Mouse (Mus musculus): ENCODE data around the gene Erich3.

Erich3 gene

DNA sequence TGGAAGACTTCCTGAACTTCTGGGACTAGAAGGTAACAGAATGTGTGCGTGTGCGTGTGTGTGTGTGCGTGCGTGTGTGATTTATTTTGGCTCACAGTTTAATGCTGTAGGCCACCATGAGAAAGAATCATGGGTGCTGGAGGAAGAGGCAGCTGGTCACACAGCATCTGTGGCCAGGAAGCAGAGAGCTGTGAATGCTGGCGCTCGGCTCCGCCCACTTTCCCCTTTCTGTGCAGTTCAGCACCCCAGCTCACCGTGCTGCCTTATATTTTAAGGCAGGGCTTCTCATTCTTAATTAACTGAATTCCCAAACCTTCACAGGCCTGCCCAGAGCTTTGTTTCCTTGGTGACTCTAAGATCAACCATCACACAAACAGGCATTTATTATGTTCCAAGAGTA lies 9.7 kb downstream of the Erich3 start:
- peak; percentile 35 for DNase-seq (ENCODE audit: low read depth, low spot score)

DNA sequence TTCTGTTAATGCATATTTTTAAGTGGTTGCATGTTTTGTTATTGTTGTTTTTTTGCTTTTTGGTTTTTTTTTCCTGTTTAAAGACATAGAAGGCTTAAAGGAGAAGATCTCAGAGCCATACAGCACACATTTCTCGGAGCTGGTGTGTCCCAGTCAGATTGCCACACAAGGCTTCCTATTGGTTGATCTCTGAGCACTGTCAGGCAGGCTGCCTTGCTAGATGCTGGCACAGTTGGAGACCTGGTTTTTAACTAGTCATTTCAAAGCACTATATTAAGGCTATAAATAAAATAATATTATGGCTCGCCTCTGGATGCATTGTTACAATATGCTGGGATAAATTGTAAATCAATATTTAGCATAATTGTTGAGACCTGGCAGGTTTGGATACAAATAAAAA lies 18.9 kb downstream of the Erich3 start:
- no peak for DNase-seq (ENCODE audit: low read depth, low spot score)

DNA sequence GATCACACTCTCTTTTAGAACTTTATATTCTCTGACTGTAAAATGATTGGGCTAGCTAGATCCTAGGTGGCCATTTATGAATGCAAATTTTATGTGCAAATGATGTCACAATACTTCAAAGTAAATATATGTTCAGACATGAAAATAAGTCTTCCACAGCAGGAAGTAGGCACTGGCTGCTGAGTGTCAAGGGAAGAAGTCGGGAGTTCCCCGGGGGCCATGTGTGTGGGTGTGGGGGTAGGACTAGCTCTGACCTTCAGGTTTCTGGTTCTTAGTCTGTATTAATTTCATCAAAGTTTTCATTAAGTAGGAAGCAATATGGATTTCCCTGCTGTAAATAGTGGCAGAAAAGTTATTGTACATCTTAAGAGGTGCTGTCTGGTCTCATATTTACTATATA lies 20.0 kb downstream of the Erich3 start:
- no peak for DNase-seq (ENCODE audit: low read depth, low spot score)

DNA sequence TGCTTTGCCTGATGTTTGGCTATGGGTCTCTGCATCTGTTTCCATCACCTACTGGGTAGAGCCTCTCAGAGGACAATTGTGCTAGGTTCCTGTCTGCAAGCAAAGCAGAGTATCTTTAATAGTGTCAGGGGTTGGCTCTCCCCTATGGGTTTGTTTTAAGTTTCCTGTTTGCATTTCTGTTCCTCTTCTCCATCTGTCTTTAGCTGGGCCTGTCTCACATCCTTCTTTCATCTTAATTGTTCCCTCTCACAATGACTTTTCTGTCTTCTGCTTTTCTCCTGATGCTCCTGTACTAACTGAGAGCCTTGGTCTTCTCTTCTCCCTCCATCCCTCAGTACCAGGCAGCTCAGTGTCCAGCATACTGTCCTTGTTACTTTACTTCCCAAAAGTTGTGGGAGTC lies 26.6 kb downstream of the Erich3 start:
- no peak for DNase-seq (ENCODE audit: low read depth, low spot score)

DNA sequence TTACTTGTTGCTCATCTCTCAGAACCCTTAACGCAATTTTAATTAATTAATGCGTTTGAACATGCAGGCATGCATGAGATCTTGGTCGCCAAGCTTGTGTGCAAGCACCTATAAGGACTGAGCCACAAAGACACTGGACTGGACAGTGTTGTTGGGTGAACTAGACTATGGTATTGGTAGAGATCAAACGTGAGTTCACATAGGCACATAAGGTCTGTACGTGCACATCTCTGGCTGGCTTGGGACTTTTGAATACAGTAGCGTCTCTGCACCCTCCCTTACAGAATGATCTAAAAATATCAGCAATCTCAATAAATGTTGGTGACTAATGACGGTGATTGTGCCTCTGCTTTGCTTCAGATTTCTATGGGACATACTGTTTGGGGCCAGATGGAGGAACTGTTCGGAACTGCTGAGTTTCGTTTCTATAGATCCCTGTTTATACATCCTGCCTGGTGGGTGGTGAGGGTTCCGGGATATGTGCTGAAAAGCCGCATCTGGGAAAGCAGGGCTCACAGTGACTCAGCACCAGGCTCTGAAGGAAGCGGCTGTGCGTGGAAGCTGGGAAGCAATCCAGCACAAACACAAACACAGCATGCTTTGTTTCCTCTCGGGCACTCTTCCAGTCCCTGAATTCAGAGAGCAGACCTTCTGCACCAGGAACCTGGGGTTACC lies 28.4 kb downstream of the Erich3 start:
- DNase-seq (ENCODE audit: low read depth, low spot score), result peak; percentile 60

DNA sequence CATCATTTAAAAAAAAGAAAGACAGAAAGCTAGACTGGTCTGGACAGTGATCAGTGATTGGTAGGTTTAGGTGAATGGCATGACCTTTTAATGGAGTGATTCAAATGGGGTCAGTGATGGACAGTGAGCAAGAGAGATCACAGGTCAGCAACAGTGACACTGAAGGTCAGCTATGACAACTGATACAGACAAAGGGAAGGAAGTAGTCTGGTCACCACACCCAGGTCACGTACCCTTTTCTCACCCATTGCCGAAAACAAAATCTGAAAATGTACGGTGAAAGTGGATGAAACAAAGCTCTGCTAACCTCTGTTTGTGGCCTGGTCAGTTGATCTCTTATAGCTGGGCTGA lies 28.9 kb downstream of the Erich3 start:
- no peak for DNase-seq (ENCODE audit: low read depth, low spot score)

DNA sequence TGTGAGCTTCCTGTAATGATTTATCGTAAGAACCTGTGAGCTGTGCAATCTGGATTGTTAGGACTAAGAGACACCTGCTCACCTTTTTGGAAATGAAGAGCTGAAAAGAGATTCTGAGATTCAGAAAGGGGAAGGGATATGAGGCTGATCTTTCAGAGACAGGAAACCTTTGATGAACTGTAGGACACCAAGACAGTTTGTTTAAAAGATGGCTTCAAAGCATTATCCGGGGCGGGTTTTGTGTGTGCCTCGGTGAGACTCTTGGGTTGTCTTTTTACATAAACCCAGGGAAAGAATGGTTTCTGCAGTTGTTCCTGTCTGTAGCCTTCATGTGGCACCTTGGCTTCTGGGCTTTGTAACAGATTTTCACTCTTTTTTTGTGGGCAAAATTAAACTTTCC lies 30.2 kb downstream of the Erich3 start:
- DNase-seq (ENCODE audit: low read depth, low spot score), result no peak

DNA sequence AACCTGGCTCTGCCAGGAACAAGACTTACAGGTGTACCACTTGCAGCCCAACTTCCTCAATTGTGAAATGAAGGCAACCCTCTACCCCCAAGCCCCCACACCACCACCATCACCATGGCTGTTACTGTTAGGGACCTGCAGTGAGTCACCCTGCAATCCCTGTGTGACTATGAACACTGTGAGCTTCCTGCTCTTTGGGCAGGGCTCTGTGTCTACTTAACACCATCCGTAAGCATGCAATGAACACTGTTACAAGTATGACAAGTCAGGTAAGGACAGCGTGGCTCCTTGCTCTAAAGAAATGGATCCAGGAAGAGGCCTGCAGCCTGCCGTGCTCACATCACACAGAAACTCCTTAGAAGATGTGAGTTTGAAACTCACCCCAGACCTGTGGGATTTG lies 33.0 kb downstream of the Erich3 start:
- DNase-seq (ENCODE audit: low read depth, low spot score), result no peak

DNA sequence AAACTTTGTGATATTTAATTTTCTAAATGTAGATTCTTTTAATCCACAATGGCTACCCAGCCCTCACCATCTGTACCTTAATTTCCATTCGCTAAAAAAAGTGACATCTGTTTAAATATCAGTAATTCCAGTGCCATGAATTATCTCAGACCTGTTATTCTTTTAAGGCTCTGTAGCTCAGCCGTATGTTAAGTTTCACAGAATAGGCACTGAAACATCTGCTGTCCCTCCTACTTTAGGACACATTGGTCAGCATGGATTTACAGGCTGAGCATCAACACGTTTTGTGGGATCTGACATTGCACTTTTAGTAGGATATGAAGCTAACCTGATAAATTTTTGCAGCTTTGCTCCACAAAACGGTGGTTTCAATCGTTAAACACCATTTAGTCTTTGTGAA lies 35.2 kb downstream of the Erich3 start:
- DNase-seq (ENCODE audit: low read depth, low spot score), result no peak

DNA sequence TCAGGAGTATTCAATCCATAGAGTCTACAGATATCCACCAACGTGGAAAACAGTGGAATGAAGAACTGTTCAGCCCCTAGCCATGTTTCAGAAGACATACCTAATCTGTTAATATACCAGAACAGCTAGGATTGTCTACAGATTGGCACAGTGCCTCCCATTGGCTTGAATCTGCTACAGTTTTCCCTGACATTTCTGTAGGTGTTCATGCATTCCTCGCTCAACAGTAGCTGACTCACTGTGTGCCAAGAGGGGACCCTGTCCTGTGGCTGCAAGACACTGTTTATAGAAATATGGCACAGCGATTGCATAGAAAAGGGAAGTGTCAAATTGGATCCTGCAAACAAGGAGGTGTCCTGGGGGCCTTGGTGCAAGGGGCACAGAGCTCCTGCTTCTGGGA lies 36.6 kb downstream of the Erich3 start:
- no peak for DNase-seq (ENCODE audit: low read depth, low spot score)

DNA sequence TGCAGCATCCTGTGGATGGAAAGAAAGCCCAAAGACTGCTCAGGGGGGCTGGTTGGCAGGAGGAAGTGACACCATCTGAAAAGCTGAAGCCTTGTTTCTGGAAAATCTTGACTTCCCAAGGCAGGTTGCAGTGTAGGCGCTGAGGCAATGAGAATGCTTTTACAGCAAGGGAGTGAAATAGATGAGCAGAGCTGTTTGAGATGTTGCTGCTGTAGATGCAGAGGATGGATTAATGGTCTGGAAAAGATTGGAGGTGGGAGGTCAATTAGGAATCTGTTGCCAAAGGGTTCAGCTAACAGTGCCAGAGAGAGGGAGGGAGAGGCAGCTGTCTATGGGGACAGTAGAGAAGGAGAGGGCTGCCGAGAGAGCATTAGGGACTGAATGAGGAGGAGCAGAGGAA lies 37.1 kb downstream of the Erich3 start:
- no peak for DNase-seq (ENCODE audit: low read depth, low spot score)

DNA sequence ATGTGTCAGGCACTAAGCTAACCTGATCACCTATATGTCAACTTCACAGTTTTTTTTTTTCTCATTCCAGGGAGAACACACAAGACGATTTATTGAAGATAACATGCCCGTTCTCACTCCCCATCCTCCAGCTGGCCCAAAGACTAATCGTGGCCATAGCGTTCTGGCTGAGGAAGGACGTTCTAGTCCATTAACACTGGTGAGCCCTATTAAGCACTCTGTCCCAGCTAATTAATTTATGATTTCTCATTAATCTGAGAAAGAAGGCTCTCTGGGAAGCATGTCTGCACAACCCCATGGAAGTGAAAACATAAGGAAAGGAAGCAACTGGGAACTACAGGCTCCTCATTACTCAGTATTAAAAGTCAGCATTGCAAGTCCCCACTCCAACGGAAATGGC lies 41.1 kb downstream of the Erich3 start:
- DNase-seq (ENCODE audit: low read depth, low spot score), result no peak

DNA sequence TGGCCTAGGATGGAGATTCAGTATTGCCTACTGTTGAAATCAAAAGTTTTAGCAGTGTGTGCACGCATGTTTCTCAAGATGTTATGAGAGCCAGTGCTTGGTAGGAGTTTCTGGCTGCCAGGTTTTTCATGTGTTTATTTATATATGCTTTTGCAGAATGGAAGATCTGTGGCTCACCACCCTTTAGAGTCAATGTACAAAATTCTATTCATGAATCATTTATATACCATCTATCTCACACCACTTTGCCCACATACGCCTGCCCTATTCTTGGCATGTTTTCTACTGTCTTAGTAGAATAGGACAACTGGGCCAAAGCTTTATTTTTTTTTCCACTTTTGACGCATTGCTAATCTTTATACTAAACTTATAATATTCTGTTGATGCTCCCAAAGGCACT lies 44.5 kb downstream of the Erich3 start:
- DNase-seq (ENCODE audit: low read depth, low spot score), result no peak

DNA sequence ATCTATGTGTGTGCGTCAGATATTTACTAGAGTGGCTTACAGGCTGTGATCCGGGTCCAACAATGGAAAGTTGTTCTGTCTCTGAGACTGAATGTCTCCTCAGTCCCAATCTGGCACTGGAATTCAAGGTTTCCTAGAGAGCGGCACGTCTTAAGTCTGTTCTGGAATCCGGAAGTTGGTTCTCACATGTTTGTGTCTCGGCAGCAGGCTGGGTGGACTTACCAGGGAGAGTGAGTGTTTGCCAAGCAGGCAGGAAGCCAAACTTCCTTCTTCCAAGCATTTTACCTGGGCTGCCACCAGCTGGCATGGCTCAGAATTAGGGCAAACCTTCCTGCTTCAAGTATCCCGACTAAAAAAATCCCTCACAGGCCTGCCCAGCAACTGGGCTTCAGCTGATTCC lies 59.5 kb downstream of the Erich3 start:
- DNase-seq (ENCODE audit: low read depth, low spot score), result no peak

DNA sequence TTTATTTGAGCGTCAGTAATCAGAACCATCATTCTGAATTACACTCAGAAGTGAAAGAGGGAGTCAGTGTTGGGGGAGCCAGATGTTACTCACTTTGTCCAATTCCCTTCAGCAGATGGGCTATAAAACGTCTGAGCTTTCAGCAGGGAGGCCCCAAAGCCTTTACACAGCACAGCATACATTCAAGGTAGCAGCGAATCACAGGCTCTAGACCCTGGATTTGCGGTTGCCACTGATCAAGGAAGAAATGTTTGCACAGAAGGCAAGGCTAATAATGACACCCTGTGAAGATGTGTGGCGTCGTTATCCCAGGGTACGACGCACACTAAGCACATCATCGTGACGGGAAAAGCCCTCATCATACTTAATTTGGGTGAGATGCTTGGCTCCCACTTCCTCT lies 67.8 kb downstream of the Erich3 start:
- DNase-seq (ENCODE audit: low read depth, low spot score), result no peak

DNA sequence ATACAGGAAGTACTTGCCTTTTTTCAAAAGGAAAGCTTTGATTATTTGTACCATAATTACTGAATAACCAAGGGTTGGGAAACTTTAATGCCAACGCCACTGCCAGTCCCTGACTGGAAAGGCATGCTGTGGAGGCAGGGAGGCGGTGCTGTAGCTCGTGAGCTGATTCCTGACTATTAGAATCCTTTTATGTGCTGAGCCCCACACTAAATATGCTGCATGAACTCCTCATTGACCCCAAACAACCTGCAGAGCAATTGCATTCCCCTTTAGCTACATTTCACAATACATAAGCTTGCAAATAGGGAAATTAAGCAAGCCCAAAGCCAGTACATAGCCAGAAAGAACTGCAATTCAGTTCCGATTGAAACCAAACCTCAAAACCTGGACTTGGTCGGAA lies 77.8 kb downstream of the Erich3 start:
- no peak for DNase-seq (ENCODE audit: low read depth, low spot score)

DNA sequence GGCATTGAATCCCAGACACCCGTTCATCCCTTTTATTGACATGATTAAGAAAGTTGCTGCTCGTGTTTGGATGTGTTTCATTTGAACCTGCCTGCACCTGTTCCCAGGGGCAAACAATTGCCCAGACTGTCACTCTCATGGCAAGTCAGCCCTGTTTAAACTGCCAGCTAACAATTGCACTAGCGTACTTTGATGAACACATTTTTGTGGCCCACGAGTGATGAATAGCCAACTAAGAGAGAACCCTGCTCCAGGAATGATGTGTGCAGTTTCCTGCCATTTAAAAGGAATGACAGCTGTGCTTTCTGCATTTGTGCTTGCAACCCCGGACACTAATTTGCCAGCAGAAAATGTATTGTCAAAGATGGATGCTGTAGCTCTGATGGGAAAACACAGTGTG lies 79.3 kb downstream of the Erich3 start:
- DNase-seq (ENCODE audit: low read depth, low spot score), result no peak

DNA sequence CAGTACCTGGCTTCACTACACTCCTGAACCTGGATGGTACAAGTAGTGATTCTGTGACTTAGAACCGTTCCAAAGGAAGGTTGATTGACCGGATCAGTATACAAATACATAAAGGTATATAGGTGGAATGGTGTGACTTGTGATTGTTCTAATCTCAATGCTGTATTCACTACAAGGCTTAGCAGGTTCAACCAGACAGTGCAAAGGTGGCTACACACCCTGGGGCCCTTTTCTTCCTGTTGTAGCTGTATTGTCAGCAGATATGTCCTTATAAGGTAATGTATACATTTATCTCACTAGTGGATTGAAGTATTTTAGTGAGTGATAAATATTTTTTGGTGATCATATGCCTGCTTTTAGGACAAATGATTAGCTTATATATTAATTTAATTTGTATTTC lies 80.7 kb downstream of the Erich3 start:
- DNase-seq (ENCODE audit: low read depth, low spot score), result no peak

DNA sequence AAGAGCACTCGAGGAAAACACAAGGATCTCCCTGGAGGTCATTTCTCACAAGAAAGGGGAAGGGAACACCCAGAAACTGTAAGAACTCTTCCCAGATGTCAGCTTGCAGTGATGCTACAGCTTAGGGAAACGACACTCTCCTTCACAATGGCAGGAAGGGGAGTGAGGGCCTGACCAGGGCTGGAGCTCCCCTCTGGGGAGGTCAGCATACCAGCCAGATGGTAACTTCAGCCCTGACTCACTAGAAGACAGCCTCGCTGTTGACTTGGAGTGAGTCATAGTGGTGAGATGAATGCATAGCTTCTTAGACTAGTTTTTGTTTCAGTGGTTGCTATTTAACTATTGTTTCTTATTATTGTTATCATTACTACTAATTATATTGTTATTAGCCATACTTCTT lies 90.8 kb downstream of the Erich3 start:
- DNase-seq (ENCODE audit: low read depth, low spot score), result no peak

DNA sequence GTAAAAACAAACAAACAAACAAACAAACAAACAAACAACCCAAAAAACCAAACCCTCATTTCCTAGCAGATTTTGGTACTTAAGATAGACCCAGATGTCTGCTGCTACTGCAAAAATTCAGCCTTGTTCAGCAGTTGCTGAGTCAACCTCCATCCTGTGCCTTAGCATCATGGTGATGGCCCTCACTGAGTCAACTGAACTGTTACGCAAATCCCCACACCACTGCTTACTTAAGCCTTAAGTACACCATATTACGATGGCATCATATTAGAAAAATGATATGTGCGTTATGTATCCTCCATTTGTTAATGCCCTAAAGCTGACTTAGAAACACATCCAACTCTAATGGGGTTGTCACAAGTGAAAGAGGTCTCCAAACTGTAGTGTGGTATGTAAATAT lies 91.6 kb downstream of the Erich3 start:
- DNase-seq (ENCODE audit: low read depth, low spot score), result no peak

DNA sequence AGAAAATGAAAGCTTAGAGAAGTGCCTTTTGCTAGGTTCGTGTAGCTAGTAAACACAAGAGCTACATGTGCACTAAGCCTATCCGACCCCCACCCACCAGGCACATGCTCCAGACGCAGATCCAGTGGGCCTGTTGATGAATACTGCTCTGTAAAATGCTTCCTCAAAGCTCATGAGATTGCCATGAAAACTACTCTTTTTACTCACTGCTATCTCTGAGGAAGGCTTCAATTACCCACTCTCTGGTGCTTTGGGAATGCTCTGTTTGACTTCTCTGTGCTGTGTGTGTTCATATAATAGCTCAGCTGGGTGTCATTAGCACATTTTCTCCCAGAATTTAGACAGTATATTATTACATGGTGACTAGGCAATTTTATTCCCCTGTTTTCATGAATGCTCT lies 94.4 kb downstream of the Erich3 start:
- DNase-seq (ENCODE audit: low read depth, low spot score), result no peak

DNA sequence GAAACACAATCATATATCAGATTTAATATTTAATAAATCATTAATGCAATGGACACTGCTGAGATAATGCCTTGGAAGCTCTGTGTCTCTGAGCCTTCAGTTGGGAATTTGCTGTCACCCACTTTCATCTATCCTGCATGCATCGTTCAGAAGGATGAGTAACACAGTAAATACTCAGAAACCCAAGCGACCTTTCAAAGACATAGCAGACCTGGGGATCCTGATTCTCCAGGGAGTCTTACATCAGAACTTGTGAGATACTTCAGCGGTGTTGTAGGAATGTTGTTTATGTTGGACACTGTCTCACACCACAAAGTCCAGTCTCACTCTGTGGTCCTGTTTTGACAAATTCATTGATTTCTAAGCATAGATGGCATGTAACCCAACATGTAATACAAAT lies 97.4 kb downstream of the Erich3 start:
- DNase-seq (ENCODE audit: low read depth, low spot score), result no peak

DNA sequence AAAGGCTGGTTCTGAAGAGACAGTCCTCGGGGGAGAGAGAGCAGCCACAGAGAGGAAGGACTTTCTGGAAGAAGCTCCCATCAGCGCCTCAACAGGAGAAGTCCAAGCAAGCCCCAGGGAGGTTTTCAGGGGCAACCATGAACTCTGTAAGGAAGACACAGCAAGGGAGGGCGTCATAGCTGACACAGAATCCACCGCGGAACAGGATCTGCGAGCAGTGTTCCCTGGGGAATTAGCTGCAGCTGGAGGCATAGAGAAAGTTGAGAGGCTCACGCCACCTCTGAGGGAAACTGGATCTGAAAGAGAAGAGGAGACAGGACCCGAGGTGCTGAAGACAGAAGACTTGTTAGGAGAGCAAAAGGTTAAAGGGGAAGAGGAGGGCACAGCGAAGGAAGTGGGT lies 99.7 kb downstream of the Erich3 start:
- DNase-seq (ENCODE audit: low read depth, low spot score), result no peak

DNA sequence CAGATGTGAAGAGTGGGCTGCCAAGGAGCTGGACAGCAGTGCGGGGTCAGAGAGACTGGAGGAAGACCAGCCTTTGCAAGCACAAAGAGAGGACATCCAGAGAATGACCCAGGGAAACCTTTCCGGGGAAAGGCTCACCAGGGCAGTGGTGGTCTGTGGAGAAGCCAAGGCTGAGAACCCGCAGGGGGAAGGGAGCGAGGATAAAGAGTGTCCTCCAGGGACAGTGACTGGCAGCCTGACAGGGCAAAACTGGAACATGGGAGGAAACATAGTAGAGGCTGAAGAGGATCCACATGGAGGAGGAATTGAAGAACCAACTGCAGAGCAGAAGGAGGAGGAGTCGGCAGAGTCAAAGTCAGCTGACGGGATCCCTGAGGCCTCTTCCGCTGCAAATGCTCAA lies 100.5 kb downstream of the Erich3 start:
- DNase-seq (ENCODE audit: low read depth, low spot score), result no peak

DNA sequence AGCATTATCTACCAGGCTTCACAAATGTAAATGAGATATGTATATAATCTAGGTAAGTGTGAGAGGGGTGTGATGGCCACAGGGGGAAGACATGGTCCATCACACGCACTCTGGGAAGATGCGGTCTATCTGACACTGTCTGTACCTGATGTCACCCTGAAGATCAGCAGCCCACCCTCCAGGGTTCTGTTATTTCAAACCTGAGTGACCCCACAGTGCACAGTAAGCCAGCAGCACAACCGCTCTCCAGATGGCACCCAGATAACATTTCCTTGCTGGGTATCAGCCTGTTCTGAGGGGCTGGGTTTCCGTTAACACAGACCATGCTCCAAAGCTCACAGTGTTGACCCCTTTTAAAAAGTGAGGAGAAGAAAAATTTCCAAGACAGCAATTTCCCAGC lies 102.7 kb downstream of the Erich3 start:
- no peak for DNase-seq (ENCODE audit: low read depth, low spot score)

All from ZHBTc4 (cell line).